Mouse (Mus musculus): ENCODE data around the gene Slc35d3.

Gene Slc35d3

DNA sequence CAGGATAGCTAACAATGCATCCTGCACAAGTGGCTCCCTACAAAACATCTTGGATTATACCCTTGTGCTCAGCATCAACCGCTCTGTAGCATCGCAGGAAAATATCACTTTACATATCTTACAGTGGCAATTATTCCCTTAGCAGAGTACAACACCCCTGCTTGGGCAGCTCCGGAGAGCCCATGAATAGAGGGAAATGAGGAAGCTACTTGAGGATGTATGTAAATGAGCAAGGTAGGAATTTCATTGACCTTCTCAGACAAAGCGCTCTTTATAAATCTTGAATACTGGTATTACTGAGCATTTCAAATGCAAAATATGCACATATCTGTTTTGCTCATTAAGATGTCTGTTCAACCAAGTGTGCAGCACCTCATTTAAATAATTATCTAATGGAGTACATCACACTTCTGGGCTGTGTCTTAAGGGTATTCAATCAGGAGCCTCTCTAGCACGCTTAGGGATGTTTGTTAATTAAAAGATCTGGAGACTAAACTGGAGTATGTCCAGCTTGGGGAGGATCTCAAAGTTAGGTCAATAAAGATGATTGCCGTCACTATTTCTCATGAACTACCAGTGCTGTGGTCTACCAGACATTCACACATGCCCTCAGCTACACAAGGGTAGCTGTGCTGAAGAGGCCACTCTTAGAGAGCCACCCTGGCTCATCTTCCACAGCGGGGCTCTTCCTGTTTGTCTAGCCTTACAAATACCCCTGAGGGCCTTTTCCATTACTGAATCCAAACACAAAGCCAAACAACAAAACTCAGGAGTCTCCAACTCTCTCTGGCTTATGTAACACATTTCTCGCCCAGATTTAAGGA lies 15.2 kb downstream of the Slc35d3 start:
- no peak for DNase-seq (ENCODE audit: extremely low read depth, low read depth, low spot score)

DNA sequence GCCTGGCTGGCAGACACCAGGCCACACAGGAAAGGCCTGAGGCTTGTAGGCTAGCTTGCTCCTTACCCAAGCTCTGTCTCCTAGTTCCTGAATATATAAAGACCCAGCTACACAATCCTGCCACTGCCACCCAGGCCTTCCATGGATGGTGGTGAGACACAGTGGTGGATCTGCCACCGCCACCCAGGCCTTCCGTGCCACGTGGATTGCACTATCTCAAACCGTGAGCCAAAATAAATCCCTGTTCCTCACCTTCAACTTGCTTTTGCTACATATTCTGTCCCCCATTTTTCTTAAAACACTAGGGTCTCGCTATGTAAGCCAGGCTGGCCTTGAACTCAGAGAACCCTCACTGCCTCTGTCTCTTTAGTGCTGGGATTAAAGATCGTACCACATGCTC lies 17.0 kb downstream of the Slc35d3 start:
- no peak for DNase-seq (ENCODE audit: extremely low read depth, low read depth, low spot score)

DNA sequence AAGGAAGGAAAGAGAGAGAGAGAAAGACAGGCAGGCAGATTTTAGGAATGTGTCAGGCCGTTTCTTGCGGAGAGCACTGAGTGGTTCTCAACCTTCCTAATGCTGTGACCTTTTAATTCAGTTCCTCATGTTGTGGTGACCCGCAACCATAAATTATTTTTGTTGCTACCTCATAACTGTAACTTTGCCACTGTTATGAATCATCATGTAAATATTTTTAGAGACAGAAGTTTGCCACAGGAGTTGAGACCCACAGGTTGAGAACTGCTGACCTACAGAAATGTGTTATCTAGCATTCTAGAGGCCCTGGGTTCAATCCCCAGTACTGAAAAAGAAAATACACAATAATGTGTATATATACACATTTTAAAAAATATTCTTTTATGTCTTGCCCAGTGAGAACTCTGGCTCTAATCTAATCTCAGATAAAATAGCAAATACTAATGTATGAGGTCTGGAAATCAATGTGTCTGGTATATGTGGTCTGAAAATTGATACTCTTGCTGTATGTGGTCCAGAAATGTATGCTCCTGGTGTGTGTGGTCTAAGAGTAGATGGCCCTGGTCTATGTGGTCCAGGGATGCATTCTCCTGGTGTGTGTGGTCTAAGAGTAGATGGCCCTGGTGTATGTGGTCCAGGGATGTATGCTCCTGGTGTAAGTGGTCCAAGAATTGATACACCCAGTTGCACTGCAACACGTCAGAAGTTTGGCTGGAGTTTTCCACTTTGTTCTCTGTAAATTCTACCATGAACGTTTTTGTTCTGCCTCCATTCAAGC lies 20.0 kb downstream of the Slc35d3 start:
- DNase-seq (ENCODE audit: extremely low read depth, low read depth, low spot score) = no peak

DNA sequence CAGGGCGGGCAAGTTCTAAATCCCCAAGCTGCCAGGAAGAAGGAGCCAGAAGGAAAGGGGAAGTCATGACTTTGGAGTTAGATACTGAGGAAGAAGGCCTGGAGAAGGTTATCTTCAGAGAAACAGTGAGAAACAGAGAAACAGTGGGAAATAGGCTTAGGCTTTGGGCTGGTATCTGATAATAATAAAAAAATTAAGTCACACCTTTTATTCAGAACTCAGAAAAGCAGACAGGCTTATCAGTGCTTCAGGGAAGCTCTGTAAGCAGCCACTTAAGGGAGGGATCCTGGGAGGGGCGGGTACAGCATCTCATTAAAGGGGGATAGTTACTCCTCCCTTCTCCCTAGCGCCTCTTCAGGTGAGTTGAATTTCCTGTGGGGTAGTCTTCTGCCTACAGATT lies 30.3 kb downstream of the Slc35d3 start:
- no peak for DNase-seq (ENCODE audit: extremely low read depth, low read depth, low spot score)

DNA sequence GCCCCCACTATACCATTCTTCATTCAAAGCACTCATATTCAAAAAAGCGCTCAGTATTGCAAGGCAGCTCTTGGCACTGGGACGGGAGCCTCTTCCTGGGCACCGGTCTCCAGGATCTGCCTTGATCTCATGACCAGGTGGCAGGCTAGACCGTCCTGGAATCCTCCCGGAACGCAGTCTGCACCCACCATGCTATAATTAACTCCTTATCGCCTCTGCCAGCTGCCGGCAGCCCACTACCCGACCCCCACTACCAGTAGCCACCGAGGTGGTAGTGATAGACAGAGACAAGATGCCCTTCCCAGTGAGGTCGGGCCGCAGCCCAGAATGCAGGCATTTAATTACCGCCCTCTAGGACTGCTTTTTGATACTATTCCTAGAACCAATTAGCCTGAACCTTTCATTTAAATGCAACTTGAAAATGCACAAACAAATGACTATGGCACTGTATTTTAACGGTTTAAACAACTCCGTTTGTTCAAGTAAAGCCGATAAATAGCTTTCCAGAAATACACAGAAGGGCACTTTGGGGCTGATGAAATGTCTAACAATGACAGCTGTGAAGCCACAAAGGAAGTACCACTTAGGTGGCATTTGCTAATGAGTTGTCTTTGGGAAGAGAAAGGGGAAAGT lies 32.4 kb downstream of the Slc35d3 start:
- no peak for DNase-seq (ENCODE audit: extremely low read depth, low read depth, low spot score)

DNA sequence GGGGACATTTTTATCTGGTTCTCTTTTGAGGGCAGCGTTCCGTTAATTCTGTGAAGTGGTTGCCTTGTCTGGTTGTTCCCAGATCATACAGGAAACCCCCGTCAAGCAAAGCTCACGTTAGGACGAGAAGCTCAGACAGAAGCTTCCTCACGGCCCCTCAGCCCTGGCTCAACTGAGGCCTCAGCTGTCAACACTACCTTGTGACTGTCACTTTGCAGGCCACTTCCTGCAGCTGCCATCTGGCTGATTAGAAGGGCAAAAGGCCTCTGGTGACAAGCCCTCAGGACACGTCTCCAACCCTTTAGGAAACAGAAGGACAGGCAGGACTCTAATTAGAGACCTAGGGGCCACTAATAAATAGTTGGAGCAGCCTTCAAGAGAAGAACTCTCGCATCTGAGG lies 35.9 kb downstream of the Slc35d3 start:
- DNase-seq (ENCODE audit: extremely low read depth, low read depth, low spot score) = no peak

DNA sequence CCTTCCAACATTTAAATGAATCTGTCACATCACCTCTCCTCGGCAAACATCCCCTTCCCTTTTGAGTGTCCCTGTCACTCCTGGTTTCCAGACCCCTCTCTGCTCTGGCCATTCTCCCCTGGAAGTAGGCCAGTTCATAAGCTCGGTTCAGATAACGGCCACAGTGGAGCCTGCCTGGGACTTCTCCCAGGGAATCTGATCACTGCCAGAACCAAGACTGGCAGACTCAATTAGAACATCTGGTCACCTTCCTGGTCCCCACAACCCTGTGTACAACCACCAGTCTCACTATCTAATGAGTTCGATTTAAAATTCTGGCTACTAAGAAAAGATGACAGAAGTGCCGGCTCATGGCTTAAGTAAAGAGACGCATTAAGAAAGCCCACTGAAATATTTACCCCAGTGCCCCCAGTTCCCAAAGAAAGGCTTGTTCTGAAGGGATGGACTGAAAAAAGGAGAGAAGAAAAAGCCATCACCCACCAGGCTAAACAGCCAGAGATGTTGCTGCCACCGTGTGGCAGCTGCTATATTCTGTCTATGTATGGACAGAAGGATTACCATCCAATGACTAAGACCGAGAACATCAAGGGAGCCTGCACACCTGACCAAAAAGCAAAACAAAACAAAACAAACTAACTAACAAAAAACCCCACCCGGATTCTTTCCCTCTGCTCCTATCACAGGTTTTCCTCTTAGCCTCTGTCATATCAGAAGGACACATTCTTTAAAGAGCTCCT lies 39.7 kb downstream of the Slc35d3 start:
- DNase-seq (ENCODE audit: extremely low read depth, low read depth, low spot score) = no peak

DNA sequence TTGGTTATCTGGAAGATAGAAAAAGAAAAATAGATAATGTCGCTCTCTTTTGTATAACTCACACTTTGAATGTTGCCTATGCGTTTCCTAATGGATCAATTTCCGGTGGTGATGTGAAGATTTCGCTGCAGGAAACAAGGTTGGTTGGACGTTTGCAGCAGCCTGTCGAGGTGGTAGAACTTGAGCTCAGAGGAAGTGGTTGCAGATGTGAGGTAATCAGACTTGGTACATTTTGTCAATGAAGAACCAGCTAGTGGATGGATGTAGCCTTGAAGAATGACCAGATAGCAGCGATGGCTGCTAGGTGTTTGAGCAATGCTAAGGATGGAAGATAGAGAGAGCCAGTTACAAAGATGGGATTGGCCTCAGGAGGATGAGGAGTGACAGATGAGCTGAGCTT lies 46.5 kb downstream of the Slc35d3 start:
- DNase-seq (ENCODE audit: extremely low read depth, low read depth, low spot score) = no peak

DNA sequence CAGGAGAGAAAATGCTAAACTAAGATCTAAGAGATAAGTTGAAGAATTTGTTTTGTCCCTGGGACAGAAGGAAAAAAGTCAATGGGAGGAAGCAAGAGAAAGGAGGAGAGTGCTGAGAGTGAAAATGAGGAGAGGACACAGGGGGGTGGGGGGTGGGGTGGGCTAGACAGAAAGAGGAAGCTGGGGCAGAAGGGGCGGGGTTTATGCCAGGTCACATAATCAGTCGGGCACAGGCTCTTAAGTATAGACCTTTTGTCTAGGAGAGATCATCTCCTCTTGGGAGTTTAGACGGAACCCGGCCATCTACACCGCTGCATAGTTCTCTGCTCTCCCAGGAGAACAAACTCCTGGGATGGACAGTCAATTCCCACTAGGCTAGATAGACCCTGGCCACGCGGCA lies 48.3 kb downstream of the Slc35d3 start:
- DNase-seq (ENCODE audit: extremely low read depth, low read depth, low spot score) = no peak
